Mouse (Mus musculus) testis, adult 2 months (tissue): ENCODE measurements at regions not wholly inside any gene's neighbourhood (a gene's known extent, or its start where the extent isn't known, plus 50 kb on each side); places are given as distances from the start of the nearest gene placed in this dataset.

Source experiments
- H3K27ac ChIP-seq: fragments of 200-500 bp; 2 replicates; pipeline ENCODE4 v1.5.1; 2012; ENCODE audit warnings: low read depth, low read length; ENCODE audit not compliant: control insufficient read depth, insufficient read depth
- H3K27me3 ChIP-seq: fragments of 200-500 bp; 2 replicates; pipeline ENCODE4 v1.6.1; 2012; ENCODE audit warnings: mild to moderate bottlenecking, low read length, moderate library complexity; ENCODE audit not compliant: control insufficient read depth, insufficient read depth
- H3K36me3 ChIP-seq: fragments of 200-500 bp; 2 replicates; pipeline ENCODE4 v1.6.1; 2012; ENCODE audit warnings: mild to moderate bottlenecking, low read length; ENCODE audit not compliant: control insufficient read depth, insufficient read depth
- H3K4me1 ChIP-seq: fragments of 200-500 bp; 2 replicates; pipeline ENCODE4 v1.6.1; 2012; ENCODE audit warnings: low read length; ENCODE audit not compliant: control insufficient read depth, insufficient read depth
- H3K4me3 ChIP-seq: fragments of 200-500 bp; 2 replicates; pipeline ENCODE4 v1.5.1; 2012; ENCODE audit warnings: low read depth, mild to moderate bottlenecking, low read length, moderate library complexity, mixed read lengths; ENCODE audit not compliant: control insufficient read depth
- CTCF ChIP-seq: fragments of 200-500 bp; IDR thresholded peaks from 2 replicates; pipeline ENCODE4 v1.5.1; 2012; ENCODE audit warnings: low read depth, mild to moderate bottlenecking, inconsistent platforms, low read length, moderate library complexity; ENCODE audit not compliant: control insufficient read depth, insufficient read depth, insufficient replicate concordance
- POLR2A ChIP-seq: fragments of 200-500 bp; IDR thresholded peaks from 2 replicates; pipeline ENCODE4 v1.6.1; 2012; ENCODE audit warnings: low read depth, mild to moderate bottlenecking, inconsistent platforms, low read length, moderate library complexity; ENCODE audit not compliant: control insufficient read depth

DNA sequence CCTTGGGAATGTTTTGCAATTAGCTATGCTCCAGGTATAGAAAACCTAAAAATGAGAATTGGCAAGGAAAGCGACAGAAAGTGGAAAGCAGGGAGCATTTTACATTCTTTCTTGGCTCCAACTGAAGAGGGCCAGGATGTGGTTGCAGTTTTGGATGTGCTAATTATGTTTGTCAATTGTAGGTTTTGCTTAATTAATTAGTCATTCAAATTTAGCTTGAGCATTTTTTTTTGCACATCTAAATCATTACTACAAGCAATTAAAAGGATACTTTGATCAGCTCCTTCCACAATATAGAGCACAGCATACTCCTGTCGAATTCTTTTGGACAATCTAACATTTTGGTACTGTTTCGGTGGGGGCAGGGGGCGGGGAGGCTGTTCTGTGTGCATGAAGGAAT is 53.8 kb upstream of the Gnao1 start:
- no peak for TF ChIP-seq CTCF
- TF ChIP-seq POLR2A = no peak
- Histone ChIP-seq H3K36me3 (no peaks in the 10 kb centered on the region), H3K4me1 (no peaks in the 10 kb centered on the region), H3K27me3 (no peaks in the 10 kb centered on the region), H3K4me3 (no peak overlapping the region), H3K27ac (no peak overlapping the region)
